Mouse (Mus musculus): ENCODE results near the gene Rnaset2b. TPM values are rescaled to one million over a fixed set of nuclear protein-coding genes. Genes with fewer than 3 reads are reported as not detected.
"Not testable (repeated sequence)": the region's sequence is repeated elsewhere in the genome, so short reads cannot be mapped to it uniquely, and the experiment has no call there.

Gene Rnaset2b
- polyA plus RNA-seq, 1 experiment: 58.7 TPM

DNA sequence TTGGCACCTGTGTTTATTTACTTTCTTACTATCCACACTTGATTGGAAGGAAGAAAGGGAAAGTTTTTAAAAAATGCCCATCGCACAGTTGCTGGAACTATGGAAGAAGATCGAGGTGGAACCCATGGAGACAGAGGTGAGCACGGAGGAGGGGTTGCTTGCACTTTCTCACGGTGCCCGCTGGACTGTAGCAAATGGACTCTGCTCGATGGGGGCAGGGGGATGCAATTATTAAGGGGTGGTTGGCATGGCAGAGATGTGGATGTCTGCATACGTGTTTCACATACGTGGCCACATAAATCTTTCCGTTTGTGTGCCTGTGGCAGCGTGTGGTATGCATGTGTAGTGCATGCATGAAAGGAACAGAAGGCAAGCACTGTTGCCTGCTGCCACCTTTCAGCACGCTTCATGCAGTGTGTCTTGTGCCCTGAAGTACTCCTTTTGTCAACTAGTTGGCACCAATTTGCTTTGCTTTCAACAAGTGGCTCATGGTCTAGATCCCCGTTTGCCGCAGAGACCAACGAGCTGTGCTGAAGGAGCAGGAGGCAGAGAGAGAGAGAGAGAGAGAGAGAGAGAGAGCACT is 55.4 kb downstream of the Rnaset2b start:
- H3K27ac ChIP-seq (ENCODE audit: insufficient read depth, low read depth, low read length); H3K4me3 ChIP-seq (ENCODE audit: low read depth, low read length); H3K27me3 ChIP-seq (ENCODE audit: control insufficient read depth, insufficient read depth, low read length); H3K4me1 ChIP-seq (ENCODE audit: control insufficient read depth, insufficient read depth, insufficient read length, low read length); H3K36me3 ChIP-seq (ENCODE audit: control insufficient read depth, insufficient read depth, low read length): not testable (repeated sequence)
- 85% methylated on average over 3 of the region's 14 CpGs for WGBS

DNA sequence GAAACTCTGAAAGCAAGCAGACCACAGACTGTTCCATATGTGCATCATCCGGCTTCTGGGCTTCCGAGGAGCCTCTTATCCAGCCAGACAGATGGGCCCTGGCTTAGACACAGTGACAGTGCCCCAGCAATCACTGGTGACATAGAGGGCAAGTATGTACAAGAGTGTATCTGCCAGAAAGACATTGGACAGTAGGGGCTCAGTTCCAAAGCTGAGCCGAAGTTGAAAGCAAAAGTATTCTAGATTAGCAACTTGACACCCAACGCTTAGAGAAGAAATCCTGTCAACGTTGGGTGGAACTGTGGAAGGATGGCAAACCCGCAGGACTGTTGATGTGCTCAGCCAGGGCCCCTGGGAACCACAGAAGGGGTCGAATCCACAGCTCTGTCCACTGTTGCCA is 59.8 kb downstream of the Rnaset2b start:
- not testable (repeated sequence) for H3K4me3 ChIP-seq (ENCODE audit: low read depth, low read length); H3K27ac ChIP-seq (ENCODE audit: insufficient read depth, low read depth, low read length); H3K36me3 ChIP-seq (ENCODE audit: control insufficient read depth, insufficient read depth, low read length); H3K4me1 ChIP-seq (ENCODE audit: control insufficient read depth, insufficient read depth, insufficient read length, low read length); H3K27me3 ChIP-seq (ENCODE audit: control insufficient read depth, insufficient read depth, low read length)
- 51% methylated on average over 6 of the region's 7 CpGs for WGBS

DNA sequence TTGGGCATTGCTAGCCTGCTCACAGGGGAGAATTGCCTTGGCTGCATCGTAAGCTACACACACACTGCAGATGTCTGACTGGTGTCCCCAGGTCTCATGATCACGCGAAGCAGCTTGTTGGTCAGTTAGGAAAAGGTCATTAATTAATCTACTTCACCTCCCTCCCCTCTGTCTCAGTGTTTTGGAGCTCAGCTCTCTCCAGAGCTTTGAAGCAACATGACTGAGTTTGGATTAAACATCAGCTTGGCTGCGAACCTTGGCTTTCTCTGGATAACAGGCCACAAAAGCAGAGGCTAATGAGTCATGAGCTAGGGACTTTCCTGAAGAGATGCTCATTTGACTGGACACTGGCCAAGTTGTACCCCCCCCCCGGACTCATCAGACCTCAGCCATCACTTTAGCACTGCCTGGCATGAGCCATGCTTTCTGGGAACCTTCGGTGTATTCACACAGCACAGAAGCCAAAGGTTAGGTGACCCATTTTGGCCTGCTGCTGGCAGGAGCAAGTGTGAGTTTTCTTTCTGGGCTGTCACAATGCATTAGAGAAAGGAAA is 60.3 kb downstream of the Rnaset2b start:
- not testable (repeated sequence) for H3K4me1 ChIP-seq (ENCODE audit: control insufficient read depth, insufficient read depth, insufficient read length, low read length); H3K27me3 ChIP-seq (ENCODE audit: control insufficient read depth, insufficient read depth, low read length); H3K27ac ChIP-seq (ENCODE audit: insufficient read depth, low read depth, low read length); H3K36me3 ChIP-seq (ENCODE audit: control insufficient read depth, insufficient read depth, low read length); H3K4me3 ChIP-seq (ENCODE audit: low read depth, low read length)
- WGBS: 72% methylated on average over 3 of the region's 6 CpGs

DNA sequence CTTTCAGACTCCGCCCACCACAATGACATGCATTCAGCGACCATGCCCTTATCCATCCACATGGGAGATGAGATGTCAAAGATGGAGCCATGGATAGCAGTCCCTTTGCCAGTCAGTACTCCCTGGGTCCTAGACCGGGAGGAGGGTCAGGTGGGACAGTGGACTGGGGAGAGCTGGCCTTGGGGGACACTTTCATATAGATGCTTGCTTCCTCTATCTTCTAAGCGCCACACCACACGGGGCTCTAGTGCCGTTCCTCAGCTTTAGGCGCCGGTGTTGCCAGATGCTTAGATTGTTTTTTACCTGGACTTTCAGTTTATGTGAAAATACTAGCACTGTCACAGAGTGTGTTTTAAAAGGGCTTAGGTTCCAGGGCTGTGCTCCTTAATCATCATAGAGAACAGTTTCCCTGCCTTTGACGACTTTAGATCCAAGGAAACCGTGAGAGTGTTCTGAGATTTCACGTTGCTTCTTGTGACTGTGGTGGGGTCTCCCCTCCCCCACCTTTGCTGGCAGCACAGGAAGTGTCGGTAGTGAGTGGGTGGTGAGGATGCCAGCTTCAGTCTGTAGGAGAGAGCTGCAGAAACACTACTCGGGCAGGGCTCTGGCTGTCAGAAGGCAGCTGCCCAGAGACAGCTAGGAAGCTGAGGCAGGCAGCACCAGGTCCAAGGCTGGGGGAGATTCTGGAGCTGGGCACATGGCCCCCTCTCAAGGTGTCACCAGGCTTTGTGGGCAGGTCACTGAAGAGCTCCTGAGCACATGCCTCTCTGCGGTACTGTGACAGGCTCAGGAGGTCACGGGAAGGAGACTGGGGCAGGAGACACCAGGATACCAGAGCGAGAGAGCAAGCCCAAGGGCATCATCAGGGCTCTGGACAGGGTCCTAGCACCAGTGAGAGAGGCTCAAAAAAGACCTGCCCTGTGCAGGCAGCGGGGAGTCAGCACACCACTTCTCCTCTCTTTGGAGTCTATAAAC is 63.0 kb downstream of the Rnaset2b start:
- H3K4me3 ChIP-seq (ENCODE audit: low read depth, low read length); H3K27me3 ChIP-seq (ENCODE audit: control insufficient read depth, insufficient read depth, low read length); H3K36me3 ChIP-seq (ENCODE audit: control insufficient read depth, insufficient read depth, low read length); H3K4me1 ChIP-seq (ENCODE audit: control insufficient read depth, insufficient read depth, insufficient read length, low read length); H3K27ac ChIP-seq (ENCODE audit: insufficient read depth, low read depth, low read length): not testable (repeated sequence)
- WGBS: 56% methylated on average over 3 of the region's 17 CpGs

Other genes with a start within 250 kb of the Rnaset2b start
- gene Ezr, start 187.8 kb upstream of the Rnaset2b start, polyA plus RNA-seq (2012; rRNA removed): 95.0 and 368 TPM in 2 replicates
- gene Rsph3b, start 22.0 kb upstream of the Rnaset2b start, polyA plus RNA-seq (2012; rRNA removed): 17.8 and 33.4 TPM in 2 replicates
- 4.0 and 5.4 TPM in 2 replicates for gene Tagap1, start 9.5 kb upstream of the Rnaset2b start, polyA plus RNA-seq (2012; rRNA removed)
- 0.63 TPM in 1 of 2 replicates, not detected in the other for gene Gm49721, start 8.3 kb downstream of the Rnaset2b start, polyA plus RNA-seq (2012; rRNA removed)
- gene Gm1604a, start 54.9 kb downstream of the Rnaset2b start, polyA plus RNA-seq (2012; rRNA removed): not detected in 2 replicates
- gene Rps6ka2, start 199.5 kb downstream of the Rnaset2b start, polyA plus RNA-seq (2012; rRNA removed): 1.8 and 2.1 TPM in 2 replicates

Data from small intestine, adult 2 months (tissue).